Mouse (Mus musculus) bone marrow, adult 2 months (tissue): ENCODE results near the gene Faf2. TPM values are rescaled to one million over a fixed set of nuclear protein-coding genes. Genes with fewer than 3 reads are reported as not detected.

Experiments
- H3K27ac ChIP-seq: fragments of 200-500 bp; 2 replicates; pipeline ENCODE4 v1.5.1; 2012; ENCODE audit warnings: low read depth, mild to moderate bottlenecking, control low read depth, inconsistent platforms, low read length; ENCODE audit not compliant: control insufficient read depth, poor library complexity, insufficient read depth
- H3K4me1 ChIP-seq: fragments of 200-500 bp; 2 replicates; pipeline ENCODE4 v1.6.1; 2011; ENCODE audit warnings: low read length; ENCODE audit not compliant: control insufficient read depth, insufficient read depth
- H3K4me3 ChIP-seq: fragments of 200-500 bp; replicated peaks from 2 replicates; pipeline ENCODE3; 2011; ENCODE audit warnings: mild to moderate bottlenecking, low read depth, low read length, control low read depth; ENCODE audit not compliant: control insufficient read depth
- CTCF ChIP-seq: fragments of 200-500 bp; IDR thresholded peaks from 2 replicates; pipeline ENCODE4 v1.5.1; 2011; ENCODE audit warnings: low read length, control low read depth; ENCODE audit not compliant: control insufficient read depth, insufficient read depth
- POLR2A ChIP-seq: fragments of 200-500 bp; IDR thresholded peaks from 2 replicates; pipeline ENCODE4 v1.6.1; 2011; ENCODE audit warnings: low read depth, mild to moderate bottlenecking, control low read depth, low read length, borderline replicate concordance; ENCODE audit not compliant: control insufficient read depth
- WGBS: fragments of 180-500 bp; shearing (Covaris S2); methylation state at CpG from one replicate; pipeline ENCODE4 v1.1.7; 2018; 5-methylcytosine and 5-hydroxymethylcytosine counted together
- polyA plus RNA-seq: library from polyadenylated mRNA; stranded (reverse); fragments of >200 nt; gene quantifications from 2 replicates; pipeline ENCODE4 v1.2.4, GENCODE M21; 2011; ENCODE audit warnings: low replicate concordance; ENCODE audit not compliant: missing spikeins, insufficient read depth, insufficient read length

The Faf2 gene
- polyA plus RNA-seq, 1 experiment = 26.3 TPM

DNA sequence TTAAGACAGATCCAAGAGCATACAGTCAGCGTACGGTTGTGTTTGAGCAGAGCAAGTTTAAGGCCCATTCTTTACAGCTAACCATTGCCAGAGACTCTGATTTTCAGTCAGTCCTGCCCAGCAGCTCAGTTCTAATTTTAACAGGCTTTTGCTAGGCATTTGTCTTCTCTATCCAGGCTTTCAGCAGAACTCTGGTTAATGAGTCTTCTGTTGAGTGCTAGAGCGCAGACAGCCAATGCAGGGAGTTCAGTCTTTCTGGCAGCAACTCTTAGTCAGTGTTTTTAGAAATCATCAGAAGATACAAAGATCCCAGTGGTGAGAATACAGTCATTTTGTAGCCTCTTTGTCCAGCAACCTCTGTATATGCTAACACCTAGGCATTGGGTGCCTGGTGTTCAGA, 28.9 kb downstream of the Faf2 start:
- Histone ChIP-seq H3K27ac (no peak overlapping the region), H3K4me3 (no peak overlapping the region)
- over 99% methylated on average over 3 of the region's 3 CpGs for WGBS

GRCm38 (mm10) chr13:54660877-54661276, 39.3 kb downstream of the Faf2 start:
- WGBS = 81% methylated on average over 5 of the region's 5 CpGs

More for the DNA sequence above, 28.9 kb downstream of the Faf2 start:
- no peaks in the 10 kb centered on the region; the same call in 1 of the 2 replicates for H3K4me1 ChIP-seq
- TF ChIP-seq CTCF = no peak
- TF ChIP-seq POLR2A = no peak

DNA sequence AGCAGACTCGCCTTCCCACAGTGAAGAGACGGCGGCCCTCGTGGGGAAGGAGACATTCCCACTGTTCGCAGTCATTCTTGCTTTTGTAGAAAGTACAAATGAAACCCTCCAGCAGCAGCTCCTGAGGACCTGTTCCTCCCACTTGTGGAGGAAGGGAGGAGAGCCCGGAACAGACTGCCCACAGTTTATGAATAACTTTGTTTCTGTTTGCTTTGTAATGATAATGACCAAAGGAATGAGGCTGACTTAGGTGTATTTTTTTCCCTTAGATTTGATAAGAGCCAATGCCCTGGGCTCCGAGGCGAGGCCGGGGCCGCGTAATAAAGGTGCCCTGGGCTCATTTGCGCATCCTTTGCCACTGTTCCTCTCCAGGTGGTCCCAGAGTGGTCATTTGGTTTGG, 39.8 kb downstream of the Faf2 start:
- Histone ChIP-seq H3K4me3 (no peak overlapping the region), H3K27ac (no peak overlapping the region), H3K4me1 (no peaks in the 10 kb centered on the region)
- TF ChIP-seq POLR2A (no peak), CTCF (no peak)
- 93% methylated on average over 12 of the region's 12 CpGs for WGBS

More at GRCm38 (mm10) chr13:54660877-54661276, 39.3 kb downstream of the Faf2 start:
- Histone ChIP-seq H3K4me1 (no peaks in the 10 kb centered on the region), H3K27ac (no peak overlapping the region), H3K4me3 (no peak overlapping the region)
- TF ChIP-seq POLR2A (no peak), CTCF (no peak)

- 92% methylated on average over 4 of the region's 4 CpGs for WGBS
- H3K4me3 ChIP-seq = no peak overlapping the region
These were observed 42.4 kb downstream of the Faf2 start for GRCm38 (mm10) chr13:54663999-54664398.

GRCm38 (mm10) chr13:54664509-54664908, 42.9 kb downstream of the Faf2 start:
- H3K27ac ChIP-seq = no peak overlapping the region
- no peak overlapping the region for H3K4me3 ChIP-seq
- H3K4me1 ChIP-seq = no peaks in the 10 kb centered on the region
- no peak for TF ChIP-seq POLR2A
- TF ChIP-seq CTCF = no peak
- WGBS = 84% methylated on average over 1 of the region's 1 CpGs

More at GRCm38 (mm10) chr13:54663999-54664398, 42.4 kb downstream of the Faf2 start:
- Histone ChIP-seq H3K27ac (no peak overlapping the region), H3K4me1 (no peaks in the 10 kb centered on the region)
- TF ChIP-seq CTCF (no peak), POLR2A (no peak)

GRCm38 (mm10) chr13:54665062-54665461, 43.5 kb downstream of the Faf2 start:
- TF ChIP-seq CTCF (no peak), POLR2A (no peak)
- no peak overlapping the region for H3K27ac ChIP-seq
- no peak overlapping the region for H3K4me3 ChIP-seq
- H3K4me1 ChIP-seq = no peaks in the 10 kb centered on the region
- WGBS = 87% methylated on average over 7 of the region's 7 CpGs

DNA sequence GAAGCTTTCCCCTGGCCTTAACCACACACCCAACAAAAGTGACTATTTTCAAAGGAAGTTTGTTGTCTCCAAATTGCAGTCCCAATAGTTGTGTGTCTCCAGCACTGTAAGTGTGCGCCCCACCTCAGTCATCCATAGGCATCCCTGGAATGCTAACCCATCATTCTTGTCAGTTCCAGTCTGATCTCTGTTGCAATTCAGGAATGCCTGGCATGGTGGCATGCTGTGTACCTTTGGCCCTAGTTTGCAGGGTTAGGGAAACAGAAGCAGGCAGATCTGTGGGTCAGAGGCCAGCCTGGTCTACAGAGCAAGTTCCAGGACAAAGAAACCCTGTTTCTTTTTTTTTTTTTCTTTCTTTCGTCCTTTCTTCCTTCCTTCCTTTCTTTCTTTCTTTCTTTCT, 48.9 kb downstream of the Faf2 start:
- Histone ChIP-seq H3K4me3 (no peak overlapping the region), H3K4me1 (no peaks in the 10 kb centered on the region), H3K27ac (no peak overlapping the region)
- WGBS = 72% methylated on average over 2 of the region's 2 CpGs
- TF ChIP-seq CTCF = no peak

- Histone ChIP-seq H3K27ac (no peak overlapping the region), H3K4me3 (no peak overlapping the region), H3K4me1 (peaks cover 1% of the 10 kb centered on the region; the same call in 1 of the 2 replicates)
- WGBS = 76% methylated on average over 11 of the region's 11 CpGs
- TF ChIP-seq CTCF = no peak
- TF ChIP-seq POLR2A = no peak
These were observed 54.5 kb downstream of the Faf2 start for GRCm38 (mm10) chr13:54675895-54676590.
